Mouse (Mus musculus) MEL (cell line): ENCODE measurements around the gene Brat1. TPM values are rescaled to one million over a fixed set of nuclear protein-coding genes. Genes with fewer than 3 reads are reported as not detected.

Experiments
- DNase-seq: peaks from one replicate; pipeline ENCODE4 v3.0.0; 2011; ENCODE audit warnings: low read depth, low spot score
- H3K27ac ChIP-seq: 2 replicates; pipeline ENCODE4 v1.5.1; 2012; ENCODE audit warnings: low read depth, mild to moderate bottlenecking, control low read depth, low read length, moderate library complexity; ENCODE audit not compliant: control insufficient read depth
- H3K27me3 ChIP-seq, 2 experiments: fragments of 150-350 bp in 1 of 2; sonication (generic) in 1 of 2; 2 replicates each; pipeline ENCODE4 v1.6.1; 2012; ENCODE audit warnings: low read length in 2 of 2, mild to moderate bottlenecking in 2 of 2, improper control_type of control experiment in 1 of 2, moderate library complexity in 1 of 2; ENCODE audit not compliant: insufficient read depth in 2 of 2, control insufficient read depth in 1 of 2
- H3K36me3 ChIP-seq, 2 experiments: 2 replicates each; pipeline ENCODE4 v1.6.1; 2012 to 2014; ENCODE audit warnings: low read length in 2 of 2, improper control_type of control experiment in 1 of 2, inconsistent platforms in 1 of 2, mild to moderate bottlenecking in 1 of 2; ENCODE audit not compliant: insufficient read depth in 2 of 2, control insufficient read depth in 1 of 2
- H3K4me1 ChIP-seq, 2 experiments: fragments of 150-350 bp in 1 of 2; sonication (generic) in 1 of 2; 2 replicates each; pipeline ENCODE4 v1.6.1; 2012; ENCODE audit warnings: low read length in 2 of 2, improper control_type of control experiment in 1 of 2, mild to moderate bottlenecking in 1 of 2; ENCODE audit not compliant: insufficient read depth in 2 of 2, control insufficient read depth in 1 of 2
- H3K4me3 ChIP-seq, 2 experiments: fragments of 150-350 bp in 1 of 2; sonication (generic) in 1 of 2; 2 replicates each; pipeline ENCODE4 v1.5.1; 2012; ENCODE audit warnings: low read depth in 2 of 2, low read length in 2 of 2, mild to moderate bottlenecking in 2 of 2, moderate library complexity in 2 of 2, control low read depth in 1 of 2, improper control_type of control experiment in 1 of 2; ENCODE audit not compliant: control insufficient read depth in 1 of 2, insufficient read depth in 1 of 2
- H3K79me2 ChIP-seq: 2 replicates; pipeline ENCODE4 v1.6.1; 2012; ENCODE audit warnings: mild to moderate bottlenecking, low read length, moderate library complexity; ENCODE audit not compliant: control insufficient read depth, poor library complexity, insufficient read depth
- H3K9ac ChIP-seq: 2 replicates; pipeline ENCODE4 v1.6.1; 2012; ENCODE audit warnings: low read depth, mild to moderate bottlenecking, control low read depth, low read length, moderate library complexity; ENCODE audit not compliant: control insufficient read depth, poor library complexity, severe bottlenecking
- H3K9me3 ChIP-seq: fragments of 150-350 bp; sonication (generic); replicated peaks from 2 replicates; pipeline ENCODE4 v1.6.1; 2012; ENCODE audit warnings: mild to moderate bottlenecking, low read length, improper control_type of control experiment, moderate library complexity; ENCODE audit not compliant: insufficient read depth
- CHD1 ChIP-seq: IDR thresholded peaks from 2 replicates; pipeline ENCODE4 v1.6.1; 2012; ENCODE audit warnings: low read depth, mild to moderate bottlenecking, inconsistent platforms, low read length, improper control_type of control experiment
- CHD2 ChIP-seq: IDR thresholded peaks from 2 replicates; pipeline ENCODE4 v1.6.1; 2011; ENCODE audit warnings: low read length, improper control_type of control experiment
- CTCF ChIP-seq, 3 experiments: IDR thresholded peaks in 2 of 3; conservative IDR thresholded peaks in 1 of 3; 2 replicates each; pipeline ENCODE4 v1.5.1; 2011 to 2012; ENCODE audit warnings: low read length in 3 of 3, low read depth in 2 of 3, mild to moderate bottlenecking in 2 of 3, improper control_type of control experiment in 1 of 3, inconsistent platforms in 1 of 3, mixed read lengths in 1 of 3, moderate library complexity in 1 of 3; ENCODE audit not compliant: control insufficient read depth in 1 of 3, insufficient read depth in 1 of 3, poor library complexity in 1 of 3, severe bottlenecking in 1 of 3
- E2F4 ChIP-seq: IDR thresholded peaks from 2 replicates; pipeline ENCODE4 v1.6.1; 2011; ENCODE audit warnings: low read depth, low read length, improper control_type of control experiment, borderline replicate concordance
- ELF1 ChIP-seq: IDR thresholded peaks from 2 replicates; pipeline ENCODE4 v1.6.1; 2014; ENCODE audit warnings: low read depth, mild to moderate bottlenecking, inconsistent platforms, low read length, improper control_type of control experiment, moderate library complexity
- EP300 ChIP-seq, 2 experiments: IDR thresholded peaks; 2 replicates each; pipeline ENCODE4 v1.6.1; 2011; ENCODE audit warnings: improper control_type of control experiment in 2 of 2, low read length in 2 of 2, low read depth in 1 of 2, mild to moderate bottlenecking in 1 of 2
- ETS1 ChIP-seq: IDR thresholded peaks from 2 replicates; pipeline ENCODE4 v1.6.1; 2012; ENCODE audit warnings: low read depth, mild to moderate bottlenecking, inconsistent platforms, low read length, improper control_type of control experiment, moderate library complexity
- GATA1 ChIP-seq: IDR thresholded peaks from 2 replicates; pipeline ENCODE4 v1.6.1; 2011; ENCODE audit warnings: low read depth, low read length, improper control_type of control experiment
- MAFK ChIP-seq: IDR thresholded peaks from 2 replicates; pipeline ENCODE4 v1.6.1; 2011; ENCODE audit warnings: low read depth, mild to moderate bottlenecking, low read length, improper control_type of control experiment, borderline replicate concordance
- MAX ChIP-seq: IDR thresholded peaks from 2 replicates; pipeline ENCODE4 v1.6.1; 2011; ENCODE audit warnings: low read length, improper control_type of control experiment
- MAZ ChIP-seq: IDR thresholded peaks from 2 replicates; pipeline ENCODE4 v1.6.1; 2012; ENCODE audit warnings: low read depth, mild to moderate bottlenecking, inconsistent platforms, low read length, improper control_type of control experiment
- MYB ChIP-seq: IDR thresholded peaks from 2 replicates; pipeline ENCODE4 v1.6.1; 2011; ENCODE audit warnings: mild to moderate bottlenecking, low read depth, low read length, improper control_type of control experiment
- NELFE ChIP-seq: IDR thresholded peaks from 2 replicates; pipeline ENCODE4 v1.6.1; 2011; ENCODE audit warnings: low read depth, low read length, improper control_type of control experiment
- NRF1 ChIP-seq: IDR thresholded peaks from 2 replicates; pipeline ENCODE4 v1.6.1; 2014; ENCODE audit warnings: low read depth, mild to moderate bottlenecking, inconsistent platforms, low read length, improper control_type of control experiment, moderate library complexity; ENCODE audit not compliant: poor library complexity, insufficient read depth, severe bottlenecking
- POLR2A ChIP-seq, 2 experiments: IDR thresholded peaks; 2 replicates each; pipeline ENCODE4 v1.6.1; 2011 to 2012; ENCODE audit warnings: low read length in 2 of 2, mild to moderate bottlenecking in 2 of 2, control low read depth in 1 of 2, improper control_type of control experiment in 1 of 2, low read depth in 1 of 2, moderate library complexity in 1 of 2; ENCODE audit not compliant: control insufficient read depth in 1 of 2, insufficient read depth in 1 of 2, poor library complexity in 1 of 2
- POLR2AphosphoS2 ChIP-seq: IDR thresholded peaks from 2 replicates; pipeline ENCODE4 v1.6.1; 2011; ENCODE audit warnings: low read length, improper control_type of control experiment
- RAD21 ChIP-seq: IDR thresholded peaks from 2 replicates; pipeline ENCODE4 v1.6.1; 2011; ENCODE audit warnings: mild to moderate bottlenecking, low read depth, low read length, improper control_type of control experiment
- SIN3A ChIP-seq: IDR thresholded peaks from 2 replicates; pipeline ENCODE4 v1.6.1; 2012; ENCODE audit warnings: low read length, improper control_type of control experiment, inconsistent platforms
- SMC3 ChIP-seq: IDR thresholded peaks from 2 replicates; pipeline ENCODE4 v1.6.1; 2011; ENCODE audit warnings: low read depth, low read length, improper control_type of control experiment
- TCF12 ChIP-seq: IDR thresholded peaks from 2 replicates; pipeline ENCODE4 v1.6.1; 2014; ENCODE audit warnings: low read depth, mild to moderate bottlenecking, inconsistent platforms, low read length, improper control_type of control experiment, moderate library complexity
- USF2 ChIP-seq, 2 experiments: IDR thresholded peaks; 2 replicates each; pipeline ENCODE4 v1.6.1; 2011 to 2012; ENCODE audit warnings: improper control_type of control experiment in 2 of 2, low read length in 2 of 2, borderline replicate concordance in 1 of 2, inconsistent platforms in 1 of 2, low read depth in 1 of 2, mild to moderate bottlenecking in 1 of 2; ENCODE audit not compliant: insufficient read depth in 1 of 2
- ZC3H11A ChIP-seq: IDR thresholded peaks from 2 replicates; pipeline ENCODE4 v1.6.1; 2012; ENCODE audit warnings: low read depth, mild to moderate bottlenecking, inconsistent platforms, low read length, improper control_type of control experiment
- ZKSCAN1 ChIP-seq: IDR thresholded peaks from 2 replicates; pipeline ENCODE4 v1.6.1; 2012; ENCODE audit warnings: low read depth, mild to moderate bottlenecking, inconsistent platforms, low read length, improper control_type of control experiment, moderate library complexity
- polyA plus RNA-seq, 2 experiments: library from polyadenylated mRNA; stranded (reverse) in 1 of 2; unstranded in 1 of 2; fragments of >175 nt in 1 of 2; fragments of >200 nt in 1 of 2; gene quantifications; 2 replicates each; pipeline versions ENCODE4 v1.2.1 to v1.2.4; 2012; ENCODE audit warnings: low replicate concordance in 2 of 2, low read depth in 1 of 2; ENCODE audit not compliant: insufficient read length in 2 of 2, insufficient read depth in 1 of 2, missing spikeins in 1 of 2
- total RNA-seq: library from RNA; depleted of rRNA; stranded (reverse); fragments of 300-350 nt; gene quantifications from 2 replicates; pipeline ENCODE4 v1.2.3, GENCODE M21; 2012

Brat1 gene
- total and polyA plus RNA-seq, 3 experiments: 13.7 to 14.2 TPM; not detected in 1

- no peaks in the 10 kb centered on the region for H3K79me2 ChIP-seq
- DNase-seq: no peak
- TF ChIP-seq TCF12 (no peak), SMC3 (no peak), SIN3A (no peak)
- TF ChIP-seq, all 39 proteins: peak for 0
Measured at GRCm38 (mm10) chr5:140674036-140674435, 30.8 kb upstream of the Brat1 start.

GRCm38 (mm10) chr5:140675079-140675478, 29.7 kb upstream of the Brat1 start:
- Histone ChIP-seq H3K4me3 (no peak overlapping the region), H3K9me3 (no peaks in the 10 kb centered on the region), H3K4me1 (no peaks in the 10 kb centered on the region), H3K9ac (no peak overlapping the region), H3K36me3 (no peaks in the 10 kb centered on the region; a peak in 1 of 4 replicates), H3K27me3 (no peaks in the 10 kb centered on the region), H3K79me2 (no peaks in the 10 kb centered on the region), H3K27ac (no peak overlapping the region)
- TF ChIP-seq RAD21 (no peak), MYB (no peak), NRF1 (no peak), EP300 (IDR thresholded peaks at IDR 0.05; ENCODE audit: low read depth in 1 of 2, low read length in 2 of 2) (no peak), POLR2A (IDR thresholded peaks at IDR 0.05; ENCODE audit: control insufficient read depth in 1 of 2, insufficient read depth in 1 of 2, low read depth in 1 of 2, low read length in 2 of 2, poor library complexity in 1 of 2) (no peak), CHD2 (no peak), MAFK (no peak), ETS1 (no peak), ZC3H11A (no peak), GATA1 (no peak), ELF1 (no peak), MAX (no peak), TCF12 (no peak), ZKSCAN1 (no peak)
- no peak for DNase-seq

More at GRCm38 (mm10) chr5:140674036-140674435, 30.8 kb upstream of the Brat1 start:
- H3K4me1 ChIP-seq: no peaks in the 10 kb centered on the region
- no peak overlapping the region for H3K27ac ChIP-seq
- H3K4me3 ChIP-seq: no peak overlapping the region
- H3K9ac ChIP-seq: no peak overlapping the region
- H3K27me3 ChIP-seq: no peaks in the 10 kb centered on the region
- H3K36me3 ChIP-seq: no peaks in the 10 kb centered on the region; a peak in 1 of 4 replicates
- no peaks in the 10 kb centered on the region for H3K9me3 ChIP-seq

- no peaks in the 10 kb centered on the region; a peak in 1 of 4 replicates for H3K36me3 ChIP-seq
- no peak for DNase-seq
- H3K4me3 ChIP-seq: no peak overlapping the region
Measured at GRCm38 (mm10) chr5:140675640-140676039, 29.2 kb upstream of the Brat1 start.

More at GRCm38 (mm10) chr5:140675640-140676039, 29.2 kb upstream of the Brat1 start:
- Histone ChIP-seq H3K27me3 (no peaks in the 10 kb centered on the region), H3K27ac (no peak overlapping the region), H3K9me3 (no peaks in the 10 kb centered on the region), H3K4me1 (no peaks in the 10 kb centered on the region), H3K79me2 (no peaks in the 10 kb centered on the region), H3K9ac (no peak overlapping the region)
- no peak for TF ChIP-seq MAX
- TF ChIP-seq ZKSCAN1: no peak
- TF ChIP-seq CHD1: no peak
- TF ChIP-seq POLR2AphosphoS2: no peak
- no peak for TF ChIP-seq NRF1
- TF ChIP-seq USF2 (IDR thresholded peaks at IDR 0.05; ENCODE audit: borderline replicate concordance in 1 of 2, insufficient read depth in 1 of 2, low read depth in 1 of 2, low read length in 2 of 2): no peak
- no peak for TF ChIP-seq MAZ
- TF ChIP-seq ELF1: no peak
- no peak for TF ChIP-seq E2F4
- TF ChIP-seq CTCF (IDR thresholded peaks at IDR 0.05 in 2 of 3, conservative IDR thresholded peaks at IDR 0.05 in 1 of 3; ENCODE audit: control insufficient read depth in 1 of 3, insufficient read depth in 1 of 3, low read depth in 2 of 3, low read length in 3 of 3, poor library complexity in 1 of 3, severe bottlenecking in 1 of 3): no peak
- TF ChIP-seq NELFE: no peak
- no peak for TF ChIP-seq EP300 (IDR thresholded peaks at IDR 0.05; ENCODE audit: low read depth in 1 of 2, low read length in 2 of 2)
